Comparison of ENCODE assay signal across 19 mouse cellular contexts in the genomic region with DNA sequence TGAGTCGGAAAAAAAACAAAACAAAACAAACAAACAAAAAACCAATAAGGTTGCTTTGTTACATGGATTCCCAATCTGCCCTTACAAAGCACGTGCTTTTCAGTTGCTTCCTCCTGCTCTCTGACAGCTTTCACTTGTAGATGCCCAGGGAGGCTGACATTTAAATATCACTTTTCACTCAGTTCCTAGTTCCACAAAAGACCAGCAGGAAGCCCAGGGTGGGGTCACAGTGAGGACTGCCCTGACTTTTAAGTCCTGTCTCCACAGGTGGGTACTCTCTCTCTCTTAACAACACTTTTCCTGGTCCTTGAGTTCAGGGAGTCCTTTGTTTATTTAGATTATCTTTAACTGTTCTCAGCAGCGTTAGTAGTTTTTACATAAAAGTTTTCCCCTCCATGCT.
DNase-seq lines count a peak whose midpoint lies in the region; ATAC-seq lines count a peak whose summit lies in the region.
"Had no signal": no experiment of that assay in that cellular context is flagged by ENCODE, and none has a peak within 500 bp of the region (broad histone marks: within the 10 kb centered on the region; RNA-seq: fewer than 3 reads in every experiment).

No protein-coding gene starts in this region.

- peaks cover 25% of the 10 kb centered on the region for H3K4me1 ChIP-seq in kidney, embryonic 16.5 days (ENCODE audit: insufficient read depth, low read length)
- H3K4me1 ChIP-seq: midbrain, embryonic 13.5 days had no signal

- no peak for ATAC-seq in kidney, embryonic 16.5 days (ENCODE audit: low FRiP score, low TSS enrichment)
- peak; percentile 54; the same call in 1 of the 2 replicates for ATAC-seq in megakaryocyte, adult 5-6 weeks (ENCODE audit: poor library complexity, severe bottlenecking)
- ATAC-seq in inflammation-experienced regulatory T-cells, adult 6 months = no peak
- ATAC-seq: activated CD4-positive, CD25-positive, alpha-beta regulatory T cell, adult 4 months; midbrain, embryonic 13.5 days had no signal

- no peak for DNase-seq in kidney, postnatal 36 days
- DNase-seq in ES-CJ7 (ENCODE audit: low read depth, low spot score) = peak; percentile 98
- DNase-seq in ZHBTc4 (ENCODE audit: low read depth, low spot score) = peak; percentile 95
- no peak for DNase-seq in left cerebral cortex, adult 18-20 months (ENCODE audit: low spot score in 2 of 2)
- DNase-seq: adrenal gland, postnatal 10 days; cerebellum, adult 11-12 months; cerebellum, postnatal 14 days; heart, adult 2 months; kidney, postnatal 14 days; thymus, postnatal 36 days had no signal

- H3K27ac ChIP-seq in kidney, embryonic 16.5 days (ENCODE audit: low read length) = peak overlapping the region; percentile 23; the same call in 1 of the 2 replicates
- H3K27ac ChIP-seq: forebrain, embryonic 10.5 days; heart, adult 2 months; limb, embryonic 13.5 days; liver, embryonic 14.5 days; midbrain, embryonic 13.5 days; neural tube, embryonic 13.5 days had no signal

- no peaks in the 10 kb centered on the region for H3K9me3 ChIP-seq in kidney, embryonic 16.5 days (ENCODE audit: low read length)
- H3K9me3 ChIP-seq: forebrain, embryonic 10.5 days; limb, embryonic 13.5 days; midbrain, embryonic 13.5 days; neural tube, embryonic 13.5 days had no signal

- H3K4me2 ChIP-seq in kidney, embryonic 16.5 days (replicated peaks; ENCODE audit: low read depth, low read length) = no peak overlapping the region
- H3K4me2 ChIP-seq: limb, embryonic 13.5 days; midbrain, embryonic 13.5 days; neural tube, embryonic 13.5 days had no signal

- no peaks in the 10 kb centered on the region for H3K27me3 ChIP-seq in kidney, embryonic 16.5 days (ENCODE audit: insufficient read depth, low read length)
- H3K27me3 ChIP-seq: limb, embryonic 13.5 days; midbrain, embryonic 13.5 days; neural tube, embryonic 13.5 days had no signal

- peaks cover 15% of the 10 kb centered on the region for H3K36me3 ChIP-seq in kidney, embryonic 16.5 days (ENCODE audit: insufficient read depth, low read length)

- 18% methylated on average over 3 of the region's 3 CpGs for WGBS in kidney, embryonic 16.5 days

- H3K4me3 ChIP-seq in kidney, embryonic 16.5 days (ENCODE audit: low read length) = no peak overlapping the region
- H3K4me3 ChIP-seq: forebrain, embryonic 10.5 days; heart, adult 2 months; limb, embryonic 13.5 days; midbrain, embryonic 13.5 days; neural tube, embryonic 13.5 days had no signal

- H3K9ac ChIP-seq in kidney, embryonic 16.5 days (replicated peaks; ENCODE audit: low read length) = no peak overlapping the region
- H3K9ac ChIP-seq: limb, embryonic 13.5 days; liver, embryonic 14.5 days; midbrain, embryonic 13.5 days; neural tube, embryonic 13.5 days had no signal

Comparison
In these comparisons a context has a peak if more than half of its experiments do, and no peak if none do; other contexts are left out.
1. DNase-seq: peak in ES-CJ7 (single experiment) and ZHBTc4 (single experiment); none in kidney, postnatal 36 days (0 of 2) and left cerebral cortex, adult 18-20 months (0 of 2).